Mouse (Mus musculus) midbrain, embryonic 16.5 days (tissue): ENCODE measurements around the gene Med11. TPM values are rescaled to one million over a fixed set of nuclear protein-coding genes. Genes with fewer than 3 reads are reported as not detected.
A peak's percentile ranks its signal among the peaks of the same experiment; 100 is the strongest.

Source experiments
- ATAC-seq: fragments of 200-750 bp; cut with Nextera tagmentation; 2 replicates; pipeline ENCODE4 v1.8.0; 2017; ENCODE audit warnings: moderate TSS enrichment
- H3K27ac ChIP-seq: fragments of 300-500 bp; sonication (generic); 2 replicates; pipeline ENCODE4 v1.5.1; 2014; ENCODE audit warnings: mild to moderate bottlenecking, low read length, mixed read lengths
- H3K27me3 ChIP-seq: fragments of 300-500 bp; sonication (generic); 2 replicates; pipeline ENCODE4 v1.6.1; 2014; ENCODE audit warnings: low read depth, low read length, mixed read lengths; ENCODE audit not compliant: control insufficient read depth, insufficient read depth
- H3K36me3 ChIP-seq: fragments of 300-500 bp; sonication (generic); 2 replicates; pipeline ENCODE4 v1.6.1; 2014; ENCODE audit warnings: mild to moderate bottlenecking, low read length, moderate library complexity, mixed read lengths; ENCODE audit not compliant: control insufficient read depth, insufficient read depth
- H3K4me1 ChIP-seq: fragments of 300-500 bp; sonication (generic); 2 replicates; pipeline ENCODE4 v1.6.1; 2014; ENCODE audit warnings: mild to moderate bottlenecking, low read length, mixed read lengths; ENCODE audit not compliant: control insufficient read depth, insufficient read depth
- H3K4me2 ChIP-seq: fragments of 300-500 bp; sonication (generic); 2 replicates; pipeline ENCODE4 v1.6.1; 2014; ENCODE audit warnings: mild to moderate bottlenecking, low read length, mixed read lengths
- H3K4me3 ChIP-seq: fragments of 300-500 bp; sonication (generic); 2 replicates; pipeline ENCODE4 v1.5.1; 2014; ENCODE audit warnings: low read depth, mild to moderate bottlenecking, low read length, moderate library complexity, mixed read lengths
- H3K9ac ChIP-seq: fragments of 300-500 bp; sonication (generic); 2 replicates; pipeline ENCODE4 v1.6.1; 2014; ENCODE audit warnings: low read depth, low read length, mixed read lengths
- H3K9me3 ChIP-seq: fragments of 300-500 bp; sonication (generic); replicated peaks from 2 replicates; pipeline ENCODE4 v1.6.1; 2014; ENCODE audit warnings: mild to moderate bottlenecking, low read length, mixed read lengths; ENCODE audit not compliant: control insufficient read depth, poor library complexity, severe bottlenecking
- WGBS: fragments of 180-500 bp; shearing (Covaris S2); extraction: QIAGEN DNeasy Blood & Tissue Kit; methylation state at CpG from one replicate; pipeline ENCODE4 v1.1.7; 2014; 5-methylcytosine and 5-hydroxymethylcytosine counted together
- polyA plus RNA-seq: library from polyadenylated mRNA; unstranded; fragments of >200 nt; fragmentation: Nextera tagmentation; extraction: Ambion mirVana; gene quantifications from 2 replicates; pipeline ENCODE4 v1.2.1, GENCODE M21; 2015

Gene Med11
- polyA plus RNA-seq, 1 experiment from 2014 or later: 44.1 TPM

GRCm38 (mm10) chr11:70431574-70431973 is 20.1 kb upstream of the Med11 start:
- H3K27ac ChIP-seq: peak overlapping the region; percentile 91
- H3K4me3 ChIP-seq: peak overlapping the region; percentile 73
- H3K4me2 ChIP-seq: peak overlapping the region; percentile 78
- WGBS: 24% methylated on average over 5 of the region's 5 CpGs
- no peaks in the 10 kb centered on the region for H3K9me3 ChIP-seq
- no peak for ATAC-seq
- H3K4me1 ChIP-seq: peaks cover 30% of the 10 kb centered on the region
- peaks cover 7% of the 10 kb centered on the region for H3K36me3 ChIP-seq
- 0 out of 2 replicates have a peak overlapping the region, but pooled peaks have one; percentile 48 for H3K9ac ChIP-seq
- H3K27me3 ChIP-seq: no peaks in the 10 kb centered on the region

- Histone ChIP-seq H3K4me3 (peak within 1 kb of the TSS; percentile 73), H3K27ac (peak within 1 kb of the TSS; percentile 91), H3K4me2 (peak within 1 kb of the TSS; percentile 78), H3K36me3 (peaks cover 10% of the 10 kb centered on the region), H3K9ac (peak within 1 kb of the TSS; percentile 94), H3K27me3 (no peaks in the 10 kb centered on the region), H3K9me3 (no peaks in the 10 kb centered on the region), H3K4me1 (peaks cover 30% of the 10 kb centered on the region)
- ATAC-seq: peak; percentile 97
- WGBS: under 1% methylated on average over 74 of the region's 75 CpGs
Observed at GRCm38 (mm10) chr11:70432048-70432894, 19.4 kb upstream of the Med11 start, which contains the start of gene Arrb2. Gene Arrb2, plus strand, starts transcription at chr11:70432635.

- WGBS: 5% methylated on average over 15 of the region's 15 CpGs
- Histone ChIP-seq H3K9me3 (no peaks in the 10 kb centered on the region), H3K4me3 (peak overlapping the region; percentile 73), H3K27ac (peak overlapping the region; percentile 91), H3K9ac (peak overlapping the region; percentile 94), H3K4me2 (peak overlapping the region; percentile 78), H3K4me1 (peaks cover 30% of the 10 kb centered on the region), H3K36me3 (peaks cover 13% of the 10 kb centered on the region), H3K27me3 (no peaks in the 10 kb centered on the region)
- peak; percentile 44 for ATAC-seq
Observed at GRCm38 (mm10) chr11:70432895-70433568, 18.7 kb upstream of the Med11 start.

GRCm38 (mm10) chr11:70433569-70433943 is 18.2 kb upstream of the Med11 start:
- Histone ChIP-seq H3K9ac (peak overlapping the region; percentile 94), H3K4me1 (peaks cover 30% of the 10 kb centered on the region), H3K9me3 (no peaks in the 10 kb centered on the region), H3K27ac (no peak overlapping the region; the same call in 1 of the 2 replicates), H3K4me3 (peak overlapping the region; percentile 73), H3K36me3 (peaks cover 18% of the 10 kb centered on the region), H3K27me3 (no peaks in the 10 kb centered on the region), H3K4me2 (peak overlapping the region; percentile 78)
- ATAC-seq: no peak
- WGBS: 54% methylated on average over 1 of the region's 1 CpGs

- no peak overlapping the region; the same call in 1 of the 2 replicates for H3K9ac ChIP-seq
Observed at GRCm38 (mm10) chr11:70433951-70434350, 17.8 kb upstream of the Med11 start.

GRCm38 (mm10) chr11:70435476-70435875 is 16.2 kb upstream of the Med11 start:
- peaks cover 30% of the 10 kb centered on the region for H3K4me1 ChIP-seq
- no peak overlapping the region for H3K4me2 ChIP-seq
- WGBS: 77% methylated on average over 5 of the region's 5 CpGs
- no peak overlapping the region for H3K4me3 ChIP-seq
- no peaks in the 10 kb centered on the region for H3K9me3 ChIP-seq
- H3K36me3 ChIP-seq: peaks cover 35% of the 10 kb centered on the region
- H3K9ac ChIP-seq: no peak overlapping the region
- no peak for ATAC-seq
- H3K27me3 ChIP-seq: no peaks in the 10 kb centered on the region
- H3K27ac ChIP-seq: no peak overlapping the region

More at GRCm38 (mm10) chr11:70433951-70434350, 17.8 kb upstream of the Med11 start:
- H3K36me3 ChIP-seq: peaks cover 22% of the 10 kb centered on the region
- no peak overlapping the region for H3K4me3 ChIP-seq
- no peaks in the 10 kb centered on the region for H3K9me3 ChIP-seq
- peaks cover 30% of the 10 kb centered on the region for H3K4me1 ChIP-seq
- ATAC-seq: no peak
- peak overlapping the region; percentile 78 for H3K4me2 ChIP-seq
- no peak overlapping the region for H3K27ac ChIP-seq
- H3K27me3 ChIP-seq: no peaks in the 10 kb centered on the region
- 96% methylated on average over 3 of the region's 3 CpGs for WGBS

- ATAC-seq: no peak
- Histone ChIP-seq H3K9me3 (no peaks in the 10 kb centered on the region), H3K36me3 (peaks cover 43% of the 10 kb centered on the region), H3K27ac (no peak overlapping the region), H3K9ac (no peak overlapping the region), H3K4me3 (no peak overlapping the region), H3K4me1 (peaks cover 21% of the 10 kb centered on the region), H3K4me2 (no peak overlapping the region), H3K27me3 (no peaks in the 10 kb centered on the region)
- 92% methylated on average over 6 of the region's 6 CpGs for WGBS
Observed at GRCm38 (mm10) chr11:70437426-70437825, 14.3 kb upstream of the Med11 start.

GRCm38 (mm10) chr11:70438728-70439374 is 12.9 kb upstream of the Med11 start:
- peaks cover 13% of the 10 kb centered on the region for H3K4me1 ChIP-seq
- H3K27ac ChIP-seq: no peak overlapping the region
- ATAC-seq: no peak
- H3K27me3 ChIP-seq: no peaks in the 10 kb centered on the region
- 95% methylated on average over 7 of the region's 7 CpGs for WGBS
- no peaks in the 10 kb centered on the region for H3K9me3 ChIP-seq
- no peak overlapping the region for H3K4me3 ChIP-seq
- H3K4me2 ChIP-seq: no peak overlapping the region
- H3K36me3 ChIP-seq: peaks cover 43% of the 10 kb centered on the region
- no peak overlapping the region for H3K9ac ChIP-seq
